Mouse (Mus musculus): ENCODE measurements around the gene Gm47969. TPM values are rescaled to one million over a fixed set of nuclear protein-coding genes. Genes with fewer than 3 reads are reported as not detected.
"Not testable (repeated sequence)": the region's sequence is repeated elsewhere in the genome, so short reads cannot be mapped to it uniquely, and the experiment has no call there.

The Gm47969 gene
- not detected in 2 replicates for polyA plus RNA-seq (2015; fragmentation: Nextera tagmentation; extraction: Ambion mirVana)

DNA sequence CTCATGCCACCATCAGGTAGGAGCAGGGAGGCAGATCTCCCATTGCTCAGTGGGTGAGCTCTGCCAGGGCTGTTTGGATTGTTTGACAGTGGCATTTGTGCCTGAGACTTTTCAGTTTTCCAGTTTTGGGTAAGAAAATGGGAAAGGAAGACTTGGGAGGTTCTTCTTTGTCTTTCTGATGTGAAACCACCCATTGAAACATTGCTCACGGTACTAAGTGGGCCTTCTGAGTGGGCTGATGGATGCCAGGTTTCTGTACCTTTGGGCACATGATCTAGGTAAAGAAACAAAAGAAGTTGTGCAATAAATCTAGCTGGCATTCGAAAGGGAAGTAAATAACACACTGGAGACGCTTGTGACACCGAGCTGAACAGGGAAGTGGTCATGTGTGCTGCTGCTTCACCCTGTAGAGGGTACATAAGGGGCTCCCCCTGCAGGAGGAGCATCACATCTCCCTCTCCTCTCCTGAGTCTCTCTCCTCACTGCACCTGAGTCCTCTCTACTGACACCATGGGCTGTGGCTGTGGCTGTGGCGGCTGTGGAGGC, at the start of gene Gm47969:
Gm47969 (plus strand) TSS at position 51 of the 546 bp plus-strand sequence.
- Histone ChIP-seq H3K27ac (ENCODE audit: low read length) (no peak within 1 kb of the TSS), H3K4me1 (ENCODE audit: control insufficient read depth, low read depth, low read length) (no peaks in the 10 kb centered on the region), H3K4me2 (ENCODE audit: low read depth, low read length) (no peak within 1 kb of the TSS), H3K4me3 (ENCODE audit: low read depth, low read length) (no peak within 1 kb of the TSS), H3K9me3 (replicated peaks; ENCODE audit: control insufficient read depth, low read length) (no peaks in the 10 kb centered on the region), H3K27me3 (ENCODE audit: control insufficient read depth, insufficient read depth, low read depth, low read length) (no peaks in the 10 kb centered on the region), H3K9ac (ENCODE audit: low read depth, low read length) (no peak within 1 kb of the TSS), H3K36me3 (ENCODE audit: control insufficient read depth, insufficient read depth) (no peaks in the 10 kb centered on the region)
- no peak for ATAC-seq (ENCODE audit: low read depth)
- 29% methylated on average over 5 of the region's 5 CpGs for WGBS (ENCODE audit: insufficient replicate concordance)

DNA sequence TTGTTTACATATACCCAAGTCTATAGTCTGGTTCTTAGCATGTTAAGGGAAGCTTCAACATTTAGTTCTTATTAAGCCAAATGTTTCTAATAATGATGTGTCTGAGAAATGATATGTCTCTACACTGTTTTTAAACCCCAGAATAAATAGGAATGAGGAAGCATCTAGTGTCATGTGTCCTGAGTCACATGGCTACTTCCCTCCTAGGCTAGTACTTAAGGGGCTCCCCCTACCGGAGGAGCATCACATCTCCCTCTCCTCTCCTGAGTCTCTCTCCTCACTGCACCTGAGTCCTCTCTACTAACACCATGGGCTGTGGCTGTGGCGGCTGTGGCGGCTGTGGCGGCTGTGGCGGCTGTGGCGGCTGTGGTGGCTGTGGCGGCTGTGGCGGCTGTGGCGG, 44.4 kb upstream of the Gm47969 start, which contains the start of gene Gm47959:
Gm47959 (plus strand) TSS at position 243 of the 400 bp plus-strand sequence.
- H3K4me1 ChIP-seq (ENCODE audit: control insufficient read depth, low read depth, low read length); H3K27me3 ChIP-seq (ENCODE audit: control insufficient read depth, insufficient read depth, low read depth, low read length); ATAC-seq (ENCODE audit: low read depth); H3K27ac ChIP-seq (ENCODE audit: low read length); H3K9me3 ChIP-seq (replicated peaks; ENCODE audit: control insufficient read depth, low read length); H3K36me3 ChIP-seq (ENCODE audit: control insufficient read depth, insufficient read depth); H3K4me3 ChIP-seq (ENCODE audit: low read depth, low read length); H3K9ac ChIP-seq (ENCODE audit: low read depth, low read length); H3K4me2 ChIP-seq (ENCODE audit: low read depth, low read length): not testable (repeated sequence)
- WGBS (ENCODE audit: insufficient replicate concordance): 87% methylated on average over 9 of the region's 9 CpGs

DNA sequence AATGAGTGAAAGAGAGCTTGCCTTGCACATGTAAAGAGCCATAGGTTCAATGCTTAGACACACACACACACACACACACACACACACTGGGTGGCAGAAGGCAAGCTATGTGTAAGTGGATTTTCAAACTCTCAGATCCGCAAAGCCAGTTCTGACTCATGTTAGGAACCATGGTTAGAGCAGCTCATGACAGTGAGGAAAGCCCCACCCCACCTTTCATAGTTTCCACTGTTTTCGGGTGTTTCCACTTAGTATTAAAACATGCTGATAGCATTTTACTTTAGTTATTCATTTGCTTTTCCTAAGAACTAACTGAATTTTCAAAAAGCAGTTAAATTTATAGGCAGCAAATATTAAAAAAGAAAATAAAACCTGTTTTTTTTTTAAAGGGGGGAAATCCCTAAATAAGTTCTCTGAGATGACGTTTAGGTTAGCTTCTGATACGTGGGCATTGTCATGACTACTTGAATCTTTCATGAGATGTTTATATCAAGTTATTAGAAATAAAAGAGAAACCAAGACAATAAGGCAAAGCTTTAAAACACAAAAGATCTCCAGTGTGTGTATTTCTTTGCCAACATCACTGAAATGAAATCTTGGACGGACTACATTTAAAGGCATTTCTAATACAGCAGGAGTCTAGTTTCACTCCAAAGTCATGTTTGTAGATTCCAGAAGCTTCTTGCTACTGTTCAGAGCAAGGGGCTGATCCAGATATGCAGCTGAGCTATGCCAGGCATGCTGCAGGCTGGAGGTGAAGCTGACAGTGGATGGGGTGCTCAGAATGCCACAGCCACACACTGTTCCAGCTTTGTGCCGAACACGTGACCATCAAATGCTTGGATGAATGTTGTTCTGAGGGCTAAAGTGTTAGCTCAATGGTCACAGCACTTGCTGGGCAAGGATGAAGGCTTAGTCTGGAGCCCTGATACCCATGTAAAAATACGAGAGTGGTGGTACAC, 38.2 kb upstream of the Gm47969 start:
- Histone ChIP-seq H3K36me3 (ENCODE audit: control insufficient read depth, insufficient read depth) (no peaks in the 10 kb centered on the region), H3K4me1 (ENCODE audit: control insufficient read depth, low read depth, low read length) (no peaks in the 10 kb centered on the region), H3K4me3 (ENCODE audit: low read depth, low read length) (no peak overlapping the region), H3K4me2 (ENCODE audit: low read depth, low read length) (no peak overlapping the region), H3K9me3 (replicated peaks; ENCODE audit: control insufficient read depth, low read length) (no peaks in the 10 kb centered on the region), H3K27ac (ENCODE audit: low read length) (no peak overlapping the region), H3K9ac (ENCODE audit: low read depth, low read length) (no peak overlapping the region), H3K27me3 (ENCODE audit: control insufficient read depth, insufficient read depth, low read depth, low read length) (no peaks in the 10 kb centered on the region)
- WGBS (ENCODE audit: insufficient replicate concordance): 54% methylated on average over 8 of the region's 8 CpGs
- no peak for ATAC-seq (ENCODE audit: low read depth)

DNA sequence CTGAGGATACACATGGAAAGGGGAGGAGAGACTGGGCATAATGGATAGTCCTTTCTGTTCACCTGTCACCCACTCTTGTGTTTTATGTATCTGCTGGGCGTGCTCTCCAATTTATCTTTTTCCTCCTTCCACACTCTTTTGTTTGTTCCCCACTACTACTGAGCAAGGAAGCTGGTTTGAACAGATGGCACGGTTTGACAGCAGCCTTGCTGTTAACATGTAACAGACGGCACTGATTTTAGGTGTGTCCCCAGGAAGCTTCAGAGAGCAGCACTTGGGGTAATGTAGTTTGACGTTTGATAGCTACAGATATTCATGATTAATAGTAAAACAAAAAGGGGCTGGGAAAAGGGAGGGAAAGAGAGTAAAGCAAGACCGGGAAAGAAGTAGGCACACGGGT, 37.3 kb upstream of the Gm47969 start:
- no peak for ATAC-seq (ENCODE audit: low read depth)
- Histone ChIP-seq H3K27ac (ENCODE audit: low read length) (no peak overlapping the region), H3K9me3 (replicated peaks; ENCODE audit: control insufficient read depth, low read length) (no peaks in the 10 kb centered on the region), H3K4me2 (ENCODE audit: low read depth, low read length) (no peak overlapping the region), H3K27me3 (ENCODE audit: control insufficient read depth, insufficient read depth, low read depth, low read length) (no peaks in the 10 kb centered on the region), H3K4me3 (ENCODE audit: low read depth, low read length) (no peak overlapping the region), H3K4me1 (ENCODE audit: control insufficient read depth, low read depth, low read length) (no peaks in the 10 kb centered on the region), H3K36me3 (ENCODE audit: control insufficient read depth, insufficient read depth) (no peaks in the 10 kb centered on the region), H3K9ac (ENCODE audit: low read depth, low read length) (no peak overlapping the region)
- 53% methylated on average over 6 of the region's 6 CpGs for WGBS (ENCODE audit: insufficient replicate concordance)

DNA sequence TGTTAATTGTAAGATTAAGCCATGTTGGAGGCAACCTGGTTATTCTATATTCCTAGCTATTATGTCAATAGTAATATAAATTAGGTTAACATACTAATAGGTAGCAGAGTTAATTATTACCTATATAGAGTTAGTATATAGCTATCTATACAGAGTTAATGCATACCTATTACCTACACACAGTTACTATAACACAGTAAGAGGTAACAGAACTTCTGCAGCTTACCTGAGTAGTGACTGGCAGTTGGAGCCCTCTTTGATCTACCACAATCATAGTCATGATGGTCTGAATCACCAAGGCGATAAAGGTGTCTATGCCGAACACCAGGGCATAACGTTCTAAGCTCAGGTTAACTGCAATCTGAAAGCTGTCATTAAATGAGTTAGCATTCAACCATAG, 30.3 kb upstream of the Gm47969 start:
- 73% methylated on average over 3 of the region's 3 CpGs for WGBS (ENCODE audit: insufficient replicate concordance)
- no peaks in the 10 kb centered on the region for H3K4me1 ChIP-seq (ENCODE audit: control insufficient read depth, low read depth, low read length)
- H3K36me3 ChIP-seq (ENCODE audit: control insufficient read depth, insufficient read depth): no peaks in the 10 kb centered on the region
- no peak overlapping the region for H3K9ac ChIP-seq (ENCODE audit: low read depth, low read length)
- H3K27me3 ChIP-seq (ENCODE audit: control insufficient read depth, insufficient read depth, low read depth, low read length): no peaks in the 10 kb centered on the region
- H3K4me2 ChIP-seq (ENCODE audit: low read depth, low read length): no peak overlapping the region
- no peak for ATAC-seq (ENCODE audit: low read depth)
- no peak overlapping the region for H3K4me3 ChIP-seq (ENCODE audit: low read depth, low read length)
- no peaks in the 10 kb centered on the region for H3K9me3 ChIP-seq (replicated peaks; ENCODE audit: control insufficient read depth, low read length)
- no peak overlapping the region for H3K27ac ChIP-seq (ENCODE audit: low read length)

DNA sequence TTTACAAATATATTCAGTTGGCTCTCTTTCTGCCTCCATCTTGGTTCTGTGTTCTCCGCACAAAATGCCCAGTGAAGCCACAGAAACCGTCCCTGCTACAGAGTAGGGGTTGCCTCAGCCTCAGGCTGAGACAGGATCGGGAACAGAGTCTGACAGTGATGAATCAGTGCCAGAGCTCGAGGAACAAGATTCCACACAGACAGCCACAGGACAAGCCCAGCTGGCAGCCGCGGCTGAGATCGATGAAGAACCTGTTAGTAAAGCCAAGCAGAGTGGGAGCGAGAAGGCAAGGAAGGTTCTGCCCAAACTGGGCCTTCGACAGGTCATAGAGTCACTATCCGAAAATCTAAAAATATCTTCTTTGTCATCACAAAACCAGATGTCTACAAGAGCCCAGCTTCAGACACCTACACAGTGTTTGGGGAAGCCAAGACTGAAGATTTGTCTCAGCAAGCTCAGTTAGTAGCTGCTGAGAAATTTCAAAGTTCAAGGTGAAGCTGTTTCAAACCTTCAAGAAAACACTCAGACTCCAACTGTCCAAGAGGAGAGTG, 29.3 kb upstream of the Gm47969 start:
- no peak overlapping the region for H3K27ac ChIP-seq (ENCODE audit: low read length)
- H3K27me3 ChIP-seq (ENCODE audit: control insufficient read depth, insufficient read depth, low read depth, low read length): no peaks in the 10 kb centered on the region
- H3K4me2 ChIP-seq (ENCODE audit: low read depth, low read length): no peak overlapping the region
- H3K4me3 ChIP-seq (ENCODE audit: low read depth, low read length): no peak overlapping the region
- no peak for ATAC-seq (ENCODE audit: low read depth)
- H3K4me1 ChIP-seq (ENCODE audit: control insufficient read depth, low read depth, low read length): no peaks in the 10 kb centered on the region
- H3K9ac ChIP-seq (ENCODE audit: low read depth, low read length): no peak overlapping the region
- no peaks in the 10 kb centered on the region for H3K36me3 ChIP-seq (ENCODE audit: control insufficient read depth, insufficient read depth)
- no peaks in the 10 kb centered on the region for H3K9me3 ChIP-seq (replicated peaks; ENCODE audit: control insufficient read depth, low read length)
- 59% methylated on average over 10 of the region's 10 CpGs for WGBS (ENCODE audit: insufficient replicate concordance)

DNA sequence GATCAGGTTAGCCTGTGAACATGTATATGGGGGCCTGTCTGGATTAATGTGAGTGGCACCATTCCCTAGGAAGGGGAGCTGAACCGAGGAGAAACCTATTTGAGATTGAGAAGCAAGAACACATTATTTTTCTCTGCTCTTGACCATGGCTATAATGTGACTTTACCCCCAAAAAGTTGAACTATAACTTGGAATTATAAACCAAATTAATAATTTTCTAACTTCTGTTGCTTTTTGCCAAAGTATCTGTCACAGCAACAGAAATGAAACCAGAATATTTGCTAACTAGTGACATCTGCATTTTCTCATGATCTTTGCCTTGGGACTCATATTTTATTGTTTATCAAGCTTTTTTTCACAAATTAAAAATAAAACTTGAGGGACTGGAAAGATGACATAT, 28.2 kb upstream of the Gm47969 start:
- Histone ChIP-seq H3K9me3 (replicated peaks; ENCODE audit: control insufficient read depth, low read length) (no peaks in the 10 kb centered on the region), H3K4me1 (ENCODE audit: control insufficient read depth, low read depth, low read length) (no peaks in the 10 kb centered on the region), H3K9ac (ENCODE audit: low read depth, low read length) (no peak overlapping the region), H3K36me3 (ENCODE audit: control insufficient read depth, insufficient read depth) (no peaks in the 10 kb centered on the region), H3K27me3 (ENCODE audit: control insufficient read depth, insufficient read depth, low read depth, low read length) (no peaks in the 10 kb centered on the region), H3K4me3 (ENCODE audit: low read depth, low read length) (no peak overlapping the region), H3K4me2 (ENCODE audit: low read depth, low read length) (no peak overlapping the region), H3K27ac (ENCODE audit: low read length) (no peak overlapping the region)
- 44% methylated on average over 1 of the region's 1 CpGs for WGBS (ENCODE audit: insufficient replicate concordance)
- no peak for ATAC-seq (ENCODE audit: low read depth)

DNA sequence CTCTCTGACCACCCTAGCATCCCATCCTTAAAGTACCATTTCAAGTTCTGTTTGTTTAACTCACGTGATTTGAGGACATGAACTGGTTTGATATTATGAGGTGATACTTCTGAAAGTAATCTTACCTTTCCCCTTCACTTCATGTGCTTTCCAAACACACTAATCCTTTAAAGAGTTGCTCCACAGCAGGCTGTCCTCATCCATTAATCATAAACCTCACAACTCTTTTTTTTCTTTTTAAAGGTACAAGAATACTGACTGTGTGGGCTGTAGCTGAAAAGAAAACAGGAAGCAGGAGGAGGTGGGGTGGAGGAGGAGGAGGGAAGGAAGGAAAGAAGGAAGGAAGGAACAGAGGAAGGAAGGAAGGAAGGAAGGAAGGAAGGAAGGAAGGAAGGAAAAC, 12.8 kb upstream of the Gm47969 start:
- Histone ChIP-seq H3K9ac (ENCODE audit: low read depth, low read length) (no peak overlapping the region), H3K9me3 (replicated peaks; ENCODE audit: control insufficient read depth, low read length) (no peaks in the 10 kb centered on the region), H3K4me1 (ENCODE audit: control insufficient read depth, low read depth, low read length) (no peaks in the 10 kb centered on the region), H3K27me3 (ENCODE audit: control insufficient read depth, insufficient read depth, low read depth, low read length) (no peaks in the 10 kb centered on the region), H3K36me3 (ENCODE audit: control insufficient read depth, insufficient read depth) (no peaks in the 10 kb centered on the region), H3K4me3 (ENCODE audit: low read depth, low read length) (no peak overlapping the region), H3K4me2 (ENCODE audit: low read depth, low read length) (no peak overlapping the region), H3K27ac (ENCODE audit: low read length) (no peak overlapping the region)
- ATAC-seq (ENCODE audit: low read depth): no peak
- WGBS (ENCODE audit: insufficient replicate concordance): 38% methylated on average over 1 of the region's 1 CpGs

DNA sequence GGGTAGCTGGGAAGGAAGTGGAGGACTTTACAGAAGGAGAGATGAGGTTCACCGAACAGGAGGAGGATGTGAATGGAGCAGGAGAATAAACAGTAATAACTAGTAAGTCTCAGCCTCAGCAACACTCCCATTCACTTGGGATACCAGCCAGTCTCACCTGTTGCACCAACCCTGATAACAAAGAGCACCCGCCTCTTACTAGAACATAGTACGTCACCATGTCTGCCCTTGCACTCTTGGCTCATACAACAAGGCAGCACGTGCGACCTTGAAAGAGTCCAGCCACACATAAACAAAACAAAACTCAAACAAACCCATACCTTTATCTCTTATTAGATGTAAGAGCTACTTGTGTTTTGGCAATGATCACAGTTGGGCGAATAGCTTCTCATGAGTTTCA, 12.2 kb upstream of the Gm47969 start:
- Histone ChIP-seq H3K4me1 (ENCODE audit: control insufficient read depth, low read depth, low read length) (no peaks in the 10 kb centered on the region), H3K36me3 (ENCODE audit: control insufficient read depth, insufficient read depth) (no peaks in the 10 kb centered on the region), H3K4me2 (ENCODE audit: low read depth, low read length) (no peak overlapping the region), H3K9ac (ENCODE audit: low read depth, low read length) (no peak overlapping the region), H3K4me3 (ENCODE audit: low read depth, low read length) (no peak overlapping the region), H3K27me3 (ENCODE audit: control insufficient read depth, insufficient read depth, low read depth, low read length) (no peaks in the 10 kb centered on the region), H3K9me3 (replicated peaks; ENCODE audit: control insufficient read depth, low read length) (no peaks in the 10 kb centered on the region), H3K27ac (ENCODE audit: low read length) (no peak overlapping the region)
- 66% methylated on average over 6 of the region's 6 CpGs for WGBS (ENCODE audit: insufficient replicate concordance)
- no peak for ATAC-seq (ENCODE audit: low read depth)

Measured in liver, embryonic 16.5 days (tissue).